Mouse (Mus musculus): ENCODE measurements around the gene Hist2h3c2. TPM values are rescaled to one million over a fixed set of nuclear protein-coding genes. Genes with fewer than 3 reads are reported as not detected.

Hist2h3c2 gene
- polyA plus RNA-seq, 1 experiment from 2014 or later, result 0.71 TPM

DNA sequence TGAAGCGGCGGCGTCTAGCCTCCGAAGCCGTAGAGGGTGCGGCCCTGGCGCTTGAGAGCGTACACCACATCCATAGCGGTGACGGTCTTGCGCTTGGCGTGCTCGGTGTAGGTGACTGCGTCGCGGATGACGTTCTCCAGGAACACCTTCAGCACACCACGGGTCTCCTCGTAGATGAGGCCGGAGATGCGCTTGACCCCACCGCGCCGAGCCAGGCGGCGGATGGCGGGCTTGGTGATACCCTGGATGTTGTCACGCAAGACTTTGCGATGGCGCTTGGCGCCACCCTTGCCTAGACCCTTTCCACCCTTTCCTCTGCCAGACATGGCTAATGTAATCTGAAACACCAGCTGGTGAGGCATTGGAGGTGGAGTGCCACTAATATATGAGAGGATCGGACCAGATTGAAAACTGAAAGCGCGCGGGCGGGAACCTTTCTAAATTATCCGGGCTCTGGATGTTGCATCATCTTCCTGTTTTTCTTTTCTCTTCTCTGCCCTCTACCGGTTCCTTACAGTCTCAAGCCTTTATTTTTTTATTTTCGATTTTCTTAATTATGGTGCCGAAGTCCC, 24.1 kb upstream of the Hist2h3c2 start, which contains the start of gene Hist2h4:
Gene Hist2h4 (minus strand): TSS at position 333 of the 572 bp plus-strand sequence.
- no peaks in the 10 kb centered on the region for H3K9me3 ChIP-seq (ENCODE audit: control insufficient read depth, low read length)
- H3K4me3 ChIP-seq (ENCODE audit: low read depth, low read length), result peak within 1 kb of the TSS; percentile 61
- ATAC-seq (ENCODE audit: low read depth), result peak; percentile 91
- H3K27ac ChIP-seq (ENCODE audit: low read depth, low read length), result peak within 1 kb of the TSS; percentile 97
- H3K9ac ChIP-seq (replicated peaks; ENCODE audit: low read depth, low read length), result peak within 1 kb of the TSS; percentile 84
- H3K4me2 ChIP-seq (ENCODE audit: low read depth, low read length), result peak within 1 kb of the TSS; percentile 77
- no peaks in the 10 kb centered on the region for H3K27me3 ChIP-seq (ENCODE audit: control insufficient read depth, insufficient read depth, low read length)
- H3K4me1 ChIP-seq (ENCODE audit: control insufficient read depth, insufficient read depth, low read length), result peaks cover 16% of the 10 kb centered on the region; the same call in 1 of the 2 replicates
- no peaks in the 10 kb centered on the region for H3K36me3 ChIP-seq (ENCODE audit: control insufficient read depth, insufficient read depth, low read length)
- under 1% methylated on average over 36 of the region's 40 CpGs for WGBS

DNA sequence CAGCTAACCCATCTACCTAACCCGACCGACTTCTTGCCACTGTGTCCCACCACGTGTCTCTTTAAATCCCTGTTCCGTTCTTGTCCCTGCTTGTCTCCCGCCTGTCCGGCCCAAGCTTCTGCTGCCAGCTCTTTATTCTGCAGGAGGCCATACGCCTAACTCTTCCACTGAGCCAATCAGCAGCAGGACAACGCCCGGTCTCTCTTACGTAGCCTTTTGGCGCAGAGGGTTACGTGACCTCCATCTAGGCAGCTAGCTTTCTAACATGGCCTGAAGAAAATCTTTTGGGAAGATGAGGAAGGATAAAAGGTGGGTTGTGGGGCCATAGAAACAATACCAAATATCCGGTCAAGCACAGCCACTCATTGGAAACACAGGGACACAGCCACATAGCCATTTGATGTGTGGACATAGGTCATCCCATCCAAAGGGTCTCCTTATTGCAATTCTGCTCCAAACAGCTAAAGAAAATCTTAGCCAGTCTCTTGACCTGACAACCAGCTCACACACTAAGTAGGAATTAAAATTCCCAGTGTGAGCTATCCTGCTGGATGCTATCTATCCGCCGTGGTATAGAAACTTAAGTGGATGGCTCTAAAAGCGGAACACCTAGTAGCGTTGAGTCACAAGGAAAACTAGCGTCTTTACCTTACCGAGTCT, 23.4 kb upstream of the Hist2h3c2 start:
- Histone ChIP-seq H3K27me3 (ENCODE audit: control insufficient read depth, insufficient read depth, low read length) (no peaks in the 10 kb centered on the region), H3K4me1 (ENCODE audit: control insufficient read depth, insufficient read depth, low read length) (peaks cover 13% of the 10 kb centered on the region; the same call in 1 of the 2 replicates), H3K27ac (ENCODE audit: low read depth, low read length) (peak overlapping the region; percentile 97), H3K9ac (replicated peaks; ENCODE audit: low read depth, low read length) (peak overlapping the region; percentile 84), H3K36me3 (ENCODE audit: control insufficient read depth, insufficient read depth, low read length) (no peaks in the 10 kb centered on the region), H3K4me3 (ENCODE audit: low read depth, low read length) (peak overlapping the region; percentile 61), H3K4me2 (ENCODE audit: low read depth, low read length) (peak overlapping the region; percentile 77), H3K9me3 (ENCODE audit: control insufficient read depth, low read length) (no peaks in the 10 kb centered on the region)
- under 1% methylated on average over 19 of the region's 19 CpGs for WGBS
- peak; percentile 78 for ATAC-seq (ENCODE audit: low read depth)

DNA sequence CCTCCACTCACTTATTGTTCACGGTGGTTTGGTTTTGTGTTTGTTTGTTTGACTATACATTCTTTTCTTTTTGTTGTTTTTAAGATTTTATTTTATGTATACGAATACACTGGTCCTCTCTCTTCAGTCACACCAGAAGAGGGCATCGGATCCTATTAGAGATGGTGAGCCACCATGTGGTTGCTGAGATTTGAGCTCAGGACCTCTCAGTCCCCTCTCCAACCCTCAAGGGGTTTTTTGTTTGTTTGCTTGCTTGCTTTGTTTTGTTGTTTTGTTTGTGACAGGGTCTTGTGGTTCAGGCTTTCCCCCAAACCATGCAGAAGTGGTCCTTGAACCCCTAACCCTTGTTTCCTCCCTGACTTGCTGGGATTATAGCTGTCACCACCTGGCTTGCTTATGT, 22.7 kb upstream of the Hist2h3c2 start:
- Histone ChIP-seq H3K4me1 (ENCODE audit: control insufficient read depth, insufficient read depth, low read length) (peaks cover 13% of the 10 kb centered on the region; the same call in 1 of the 2 replicates), H3K9ac (replicated peaks; ENCODE audit: low read depth, low read length) (no peak overlapping the region), H3K9me3 (ENCODE audit: control insufficient read depth, low read length) (no peaks in the 10 kb centered on the region), H3K27me3 (ENCODE audit: control insufficient read depth, insufficient read depth, low read length) (no peaks in the 10 kb centered on the region), H3K36me3 (ENCODE audit: control insufficient read depth, insufficient read depth, low read length) (no peaks in the 10 kb centered on the region), H3K4me3 (ENCODE audit: low read depth, low read length) (peak overlapping the region; percentile 61), H3K4me2 (ENCODE audit: low read depth, low read length) (peak overlapping the region; percentile 77), H3K27ac (ENCODE audit: low read depth, low read length) (peak overlapping the region; percentile 97)
- ATAC-seq (ENCODE audit: low read depth), result no peak
- WGBS, result 68% methylated on average over 3 of the region's 3 CpGs

DNA sequence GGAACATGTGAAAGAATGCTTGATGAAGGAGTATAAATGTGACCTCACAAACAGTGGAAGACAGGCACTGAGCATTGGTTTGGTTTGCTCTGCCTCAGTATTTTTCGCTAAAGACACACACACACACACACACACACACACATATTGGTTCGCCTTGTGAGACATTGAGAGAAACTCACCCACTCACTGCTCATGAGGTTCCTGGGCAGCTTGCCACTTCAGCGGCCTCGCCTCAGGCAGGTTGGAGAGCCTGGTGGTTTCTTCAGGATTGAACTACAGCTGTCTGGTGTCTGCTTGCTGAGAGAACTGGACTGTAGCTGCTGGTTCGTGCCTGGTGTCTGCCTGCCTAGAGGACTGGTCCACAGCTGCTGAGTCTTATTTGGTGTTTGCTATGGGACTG, 21.3 kb upstream of the Hist2h3c2 start:
- no peak overlapping the region for H3K4me2 ChIP-seq (ENCODE audit: low read depth, low read length)
- no peaks in the 10 kb centered on the region for H3K9me3 ChIP-seq (ENCODE audit: control insufficient read depth, low read length)
- H3K36me3 ChIP-seq (ENCODE audit: control insufficient read depth, insufficient read depth, low read length), result no peaks in the 10 kb centered on the region
- H3K27ac ChIP-seq (ENCODE audit: low read depth, low read length), result no peak overlapping the region
- no peaks in the 10 kb centered on the region for H3K27me3 ChIP-seq (ENCODE audit: control insufficient read depth, insufficient read depth, low read length)
- H3K9ac ChIP-seq (replicated peaks; ENCODE audit: low read depth, low read length), result no peak overlapping the region
- no peak overlapping the region for H3K4me3 ChIP-seq (ENCODE audit: low read depth, low read length)
- no peak for ATAC-seq (ENCODE audit: low read depth)
- WGBS, result 96% methylated on average over 5 of the region's 5 CpGs
- H3K4me1 ChIP-seq (ENCODE audit: control insufficient read depth, insufficient read depth, low read length), result peaks cover 13% of the 10 kb centered on the region; the same call in 1 of the 2 replicates

DNA sequence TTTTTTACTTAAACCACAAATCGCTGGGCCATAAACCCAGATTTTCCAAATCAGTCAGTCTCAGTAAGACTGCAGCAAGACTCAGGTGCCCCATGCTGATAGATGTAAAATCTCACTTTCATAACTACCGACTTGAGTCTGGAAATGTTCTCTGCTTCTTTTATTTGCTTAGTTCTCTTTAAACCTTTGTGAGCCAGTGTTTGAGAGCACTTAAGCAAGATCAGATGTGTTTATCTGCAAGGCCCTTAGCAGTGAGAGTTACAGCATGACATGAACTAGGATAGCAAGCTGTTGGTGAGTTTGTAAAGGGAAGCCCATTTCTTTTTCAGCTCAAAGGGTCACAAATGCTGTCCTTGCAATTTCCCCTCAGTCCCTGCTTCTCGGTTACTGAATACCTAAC, 18.3 kb upstream of the Hist2h3c2 start:
- no peaks in the 10 kb centered on the region for H3K27me3 ChIP-seq (ENCODE audit: control insufficient read depth, insufficient read depth, low read length)
- no peak overlapping the region for H3K4me3 ChIP-seq (ENCODE audit: low read depth, low read length)
- no peak for ATAC-seq (ENCODE audit: low read depth)
- no peak overlapping the region for H3K27ac ChIP-seq (ENCODE audit: low read depth, low read length)
- H3K9me3 ChIP-seq (ENCODE audit: control insufficient read depth, low read length), result no peaks in the 10 kb centered on the region
- no peaks in the 10 kb centered on the region for H3K4me1 ChIP-seq (ENCODE audit: control insufficient read depth, insufficient read depth, low read length)
- no peak overlapping the region for H3K9ac ChIP-seq (replicated peaks; ENCODE audit: low read depth, low read length)
- WGBS, result 81% methylated on average over 3 of the region's 3 CpGs
- no peaks in the 10 kb centered on the region for H3K36me3 ChIP-seq (ENCODE audit: control insufficient read depth, insufficient read depth, low read length)
- no peak overlapping the region for H3K4me2 ChIP-seq (ENCODE audit: low read depth, low read length)

DNA sequence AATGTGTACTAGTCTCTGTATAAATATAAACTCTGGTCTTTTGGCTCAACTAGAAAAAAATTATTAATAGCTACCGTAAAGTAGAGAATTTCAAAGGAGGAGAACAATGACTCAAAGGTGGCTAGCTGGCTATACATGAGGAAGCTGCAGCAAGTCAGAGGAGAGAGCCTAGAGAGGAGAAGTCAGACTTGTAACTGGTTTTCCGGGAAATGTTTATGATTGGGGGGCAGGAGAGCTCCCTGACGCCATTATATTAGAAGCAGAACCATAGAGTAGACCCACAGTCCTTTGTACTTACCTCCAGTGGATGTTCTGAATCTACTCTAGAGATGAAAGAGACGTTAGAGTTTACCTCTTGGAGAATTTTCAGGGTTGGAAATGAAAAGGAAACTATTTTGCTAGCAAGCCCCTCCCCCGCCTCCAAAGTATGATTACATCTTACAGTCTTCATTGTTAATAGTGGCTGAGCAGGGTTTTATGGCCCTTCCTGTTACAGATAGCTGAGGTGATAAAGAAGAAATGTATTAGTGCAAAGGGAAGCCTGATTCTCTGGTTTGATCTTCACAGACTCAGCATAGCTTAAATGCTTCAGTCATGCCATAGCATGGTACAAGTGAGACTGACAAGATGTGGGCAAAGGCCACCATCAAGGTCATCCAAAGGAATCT, 17.1 kb upstream of the Hist2h3c2 start:
- ATAC-seq (ENCODE audit: low read depth), result no peak
- Histone ChIP-seq H3K36me3 (ENCODE audit: control insufficient read depth, insufficient read depth, low read length) (no peaks in the 10 kb centered on the region), H3K9me3 (ENCODE audit: control insufficient read depth, low read length) (no peaks in the 10 kb centered on the region), H3K4me1 (ENCODE audit: control insufficient read depth, insufficient read depth, low read length) (no peaks in the 10 kb centered on the region), H3K4me2 (ENCODE audit: low read depth, low read length) (no peak overlapping the region), H3K27me3 (ENCODE audit: control insufficient read depth, insufficient read depth, low read length) (no peaks in the 10 kb centered on the region), H3K4me3 (ENCODE audit: low read depth, low read length) (no peak overlapping the region), H3K27ac (ENCODE audit: low read depth, low read length) (no peak overlapping the region), H3K9ac (replicated peaks; ENCODE audit: low read depth, low read length) (no peak overlapping the region)
- WGBS, result 83% methylated on average over 5 of the region's 5 CpGs

DNA sequence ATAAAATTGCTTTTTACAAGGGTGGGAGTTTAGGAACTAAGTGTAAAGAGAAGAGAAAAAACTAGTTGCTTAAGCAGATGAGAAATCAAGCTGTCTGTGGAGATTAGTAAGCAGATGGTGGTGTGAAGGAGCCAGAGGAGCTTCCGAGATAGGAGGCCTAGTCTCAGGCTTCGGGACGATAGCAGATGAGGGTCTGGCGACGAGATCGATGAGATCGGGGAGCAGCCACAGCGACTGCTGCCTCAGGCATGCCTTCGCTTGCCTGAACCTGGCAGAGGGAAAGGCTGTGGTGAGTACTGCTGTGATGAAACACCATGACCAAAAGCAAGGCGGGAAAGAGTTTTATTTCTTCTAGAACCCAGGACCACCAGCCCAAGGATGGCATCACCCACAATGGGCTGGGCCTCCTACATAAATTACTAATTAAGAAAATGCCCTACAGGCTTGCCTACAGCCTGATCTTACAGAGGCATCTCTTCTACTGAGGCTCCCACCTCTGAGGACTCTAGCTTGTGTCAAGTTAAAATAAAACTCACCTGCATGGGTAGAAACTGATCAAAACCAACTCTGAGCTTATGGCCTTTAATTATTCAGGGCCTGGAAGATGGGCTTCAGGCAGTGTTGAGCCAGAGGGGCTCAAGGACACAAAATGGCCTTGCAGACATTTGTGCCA, 15.9 kb upstream of the Hist2h3c2 start:
- Histone ChIP-seq H3K4me1 (ENCODE audit: control insufficient read depth, insufficient read depth, low read length) (no peaks in the 10 kb centered on the region), H3K4me2 (ENCODE audit: low read depth, low read length) (no peak overlapping the region), H3K36me3 (ENCODE audit: control insufficient read depth, insufficient read depth, low read length) (no peaks in the 10 kb centered on the region), H3K9ac (replicated peaks; ENCODE audit: low read depth, low read length) (no peak overlapping the region), H3K4me3 (ENCODE audit: low read depth, low read length) (no peak overlapping the region), H3K27me3 (ENCODE audit: control insufficient read depth, insufficient read depth, low read length) (no peaks in the 10 kb centered on the region), H3K27ac (ENCODE audit: low read depth, low read length) (no peak overlapping the region), H3K9me3 (ENCODE audit: control insufficient read depth, low read length) (no peaks in the 10 kb centered on the region)
- no peak for ATAC-seq (ENCODE audit: low read depth)
- 54% methylated on average over 10 of the region's 10 CpGs for WGBS

DNA sequence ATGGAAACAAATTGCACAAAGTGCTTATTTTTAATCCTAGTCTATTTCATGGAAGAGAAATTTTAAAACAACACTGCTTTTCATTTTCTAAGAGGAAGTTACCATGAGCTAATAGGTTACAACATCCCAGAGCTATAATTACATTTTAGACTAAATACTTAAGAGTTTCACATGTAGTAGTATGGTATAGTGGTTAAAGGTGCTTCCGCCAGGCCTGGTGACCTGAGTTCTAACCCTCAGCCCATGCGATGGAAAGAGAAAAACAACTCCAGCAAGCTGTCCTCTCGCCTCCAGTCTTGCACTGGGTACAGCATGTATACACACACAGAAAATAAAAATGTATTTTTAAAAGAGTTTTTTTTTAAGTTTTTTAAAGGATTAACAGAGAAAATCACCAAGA, 12.9 kb upstream of the Hist2h3c2 start:
- no peak for ATAC-seq (ENCODE audit: low read depth)
- Histone ChIP-seq H3K27ac (ENCODE audit: low read depth, low read length) (no peak overlapping the region), H3K27me3 (ENCODE audit: control insufficient read depth, insufficient read depth, low read length) (no peaks in the 10 kb centered on the region), H3K9ac (replicated peaks; ENCODE audit: low read depth, low read length) (no peak overlapping the region), H3K4me3 (ENCODE audit: low read depth, low read length) (no peak overlapping the region), H3K36me3 (ENCODE audit: control insufficient read depth, insufficient read depth, low read length) (no peaks in the 10 kb centered on the region), H3K4me2 (ENCODE audit: low read depth, low read length) (no peak overlapping the region), H3K4me1 (ENCODE audit: control insufficient read depth, insufficient read depth, low read length) (0 out of 2 replicates have a peak, but pooled peaks cover 4% of the 10 kb centered on the region), H3K9me3 (ENCODE audit: control insufficient read depth, low read length) (no peaks in the 10 kb centered on the region)
- 94% methylated on average over 3 of the region's 3 CpGs for WGBS

Data from neural tube, embryonic 14.5 days (tissue).